Mouse (Mus musculus) cerebellum, postnatal 10 days (tissue): ENCODE data around the gene Erg.

ENCODE experiments used
- DNase-seq, 2 experiments: peaks; one replicate each; pipeline ENCODE4 v3.0.0; 2021; ENCODE audit warnings: mixed read lengths in 2 of 2

Erg gene

GRCm38 (mm10) chr16:95439794-95440193 is 146.6 kb downstream of the Erg start:
- DNase-seq: no peak

- no peak for DNase-seq
Measured at GRCm38 (mm10) chr16:95438848-95439540, 147.4 kb downstream of the Erg start.

- no peak for DNase-seq
Measured at GRCm38 (mm10) chr16:95436611-95437010, 149.8 kb downstream of the Erg start.

- peak in 1 of 2 experiments; percentile 15 for DNase-seq
Measured at GRCm38 (mm10) chr16:95436051-95436450, 150.3 kb downstream of the Erg start.

- no peak for DNase-seq
Measured at GRCm38 (mm10) chr16:95434434-95434833, 152.0 kb downstream of the Erg start.

GRCm38 (mm10) chr16:95432540-95432971 is 153.8 kb downstream of the Erg start:
- no peak for DNase-seq

- no peak for DNase-seq
Measured at GRCm38 (mm10) chr16:95429851-95430250, 156.5 kb downstream of the Erg start.

GRCm38 (mm10) chr16:95428239-95428638 is 158.2 kb downstream of the Erg start:
- no peak for DNase-seq

- no peak for DNase-seq
Measured at GRCm38 (mm10) chr16:95427512-95427911, 158.9 kb downstream of the Erg start.

- peak; percentile 66 to 68 for DNase-seq
Measured at GRCm38 (mm10) chr16:95422658-95423073, 163.7 kb downstream of the Erg start.

GRCm38 (mm10) chr16:95421235-95421886 is 165.0 kb downstream of the Erg start:
- no peak for DNase-seq

GRCm38 (mm10) chr16:95415921-95416320 is 170.5 kb downstream of the Erg start:
- DNase-seq: no peak

- no peak for DNase-seq
Measured at GRCm38 (mm10) chr16:95415372-95415771, 171.0 kb downstream of the Erg start.

GRCm38 (mm10) chr16:95413401-95413959 is 172.9 kb downstream of the Erg start:
- DNase-seq: no peak

- DNase-seq: no peak
Measured at GRCm38 (mm10) chr16:95408096-95408495, 178.3 kb downstream of the Erg start.

GRCm38 (mm10) chr16:95405496-95405895 is 180.9 kb downstream of the Erg start:
- DNase-seq: peak; percentile 43 to 73

- no peak for DNase-seq
Measured at GRCm38 (mm10) chr16:95403453-95403852, 182.9 kb downstream of the Erg start.

GRCm38 (mm10) chr16:95401869-95402268 is 184.5 kb downstream of the Erg start:
- peak; percentile 67 to 79 for DNase-seq

- DNase-seq: no peak
Measured at GRCm38 (mm10) chr16:95398761-95399343, 187.5 kb downstream of the Erg start.

GRCm38 (mm10) chr16:95390787-95391186 is 195.6 kb downstream of the Erg start:
- peak; percentile 39 to 67 for DNase-seq

GRCm38 (mm10) chr16:95388811-95389529 is 197.4 kb downstream of the Erg start:
- DNase-seq: no peak

- no peak for DNase-seq
Measured at GRCm38 (mm10) chr16:95388292-95388691, 198.1 kb downstream of the Erg start.

GRCm38 (mm10) chr16:95387008-95387407 is 199.4 kb downstream of the Erg start:
- DNase-seq: peak; percentile 52 to 58
